Mouse (Mus musculus) MEL (cell line): ENCODE data around the gene Hcfc2. TPM values are rescaled to one million over a fixed set of nuclear protein-coding genes. Genes with fewer than 3 reads are reported as not detected.
A peak's percentile ranks its signal among the peaks of the same experiment; 100 is the strongest.

ENCODE experiments used
- DNase-seq: peaks from one replicate; pipeline ENCODE4 v3.0.0; 2011; ENCODE audit warnings: low read depth, low spot score
- H3K27ac ChIP-seq: 2 replicates; pipeline ENCODE4 v1.5.1; 2012; ENCODE audit warnings: low read depth, mild to moderate bottlenecking, control low read depth, low read length, moderate library complexity; ENCODE audit not compliant: control insufficient read depth
- H3K27me3 ChIP-seq, 2 experiments: fragments of 150-350 bp in 1 of 2; sonication (generic) in 1 of 2; 2 replicates each; pipeline ENCODE4 v1.6.1; 2012; ENCODE audit warnings: low read length in 2 of 2, mild to moderate bottlenecking in 2 of 2, improper control_type of control experiment in 1 of 2, moderate library complexity in 1 of 2; ENCODE audit not compliant: insufficient read depth in 2 of 2, control insufficient read depth in 1 of 2
- H3K36me3 ChIP-seq, 2 experiments: 2 replicates each; pipeline ENCODE4 v1.6.1; 2012 to 2014; ENCODE audit warnings: low read length in 2 of 2, improper control_type of control experiment in 1 of 2, inconsistent platforms in 1 of 2, mild to moderate bottlenecking in 1 of 2; ENCODE audit not compliant: insufficient read depth in 2 of 2, control insufficient read depth in 1 of 2
- H3K4me1 ChIP-seq, 2 experiments: fragments of 150-350 bp in 1 of 2; sonication (generic) in 1 of 2; 2 replicates each; pipeline ENCODE4 v1.6.1; 2012; ENCODE audit warnings: low read length in 2 of 2, improper control_type of control experiment in 1 of 2, mild to moderate bottlenecking in 1 of 2; ENCODE audit not compliant: insufficient read depth in 2 of 2, control insufficient read depth in 1 of 2
- H3K4me3 ChIP-seq, 2 experiments: fragments of 150-350 bp in 1 of 2; sonication (generic) in 1 of 2; 2 replicates each; pipeline ENCODE4 v1.5.1; 2012; ENCODE audit warnings: low read depth in 2 of 2, low read length in 2 of 2, mild to moderate bottlenecking in 2 of 2, moderate library complexity in 2 of 2, control low read depth in 1 of 2, improper control_type of control experiment in 1 of 2; ENCODE audit not compliant: control insufficient read depth in 1 of 2, insufficient read depth in 1 of 2
- H3K79me2 ChIP-seq: 2 replicates; pipeline ENCODE4 v1.6.1; 2012; ENCODE audit warnings: mild to moderate bottlenecking, low read length, moderate library complexity; ENCODE audit not compliant: control insufficient read depth, poor library complexity, insufficient read depth
- H3K9ac ChIP-seq: 2 replicates; pipeline ENCODE4 v1.6.1; 2012; ENCODE audit warnings: low read depth, mild to moderate bottlenecking, control low read depth, low read length, moderate library complexity; ENCODE audit not compliant: control insufficient read depth, poor library complexity, severe bottlenecking
- H3K9me3 ChIP-seq: fragments of 150-350 bp; sonication (generic); replicated peaks from 2 replicates; pipeline ENCODE4 v1.6.1; 2012; ENCODE audit warnings: mild to moderate bottlenecking, low read length, improper control_type of control experiment, moderate library complexity; ENCODE audit not compliant: insufficient read depth
- BHLHE40 ChIP-seq: IDR thresholded peaks from 2 replicates; pipeline ENCODE4 v1.6.1; 2012; ENCODE audit warnings: low read depth, mild to moderate bottlenecking, inconsistent platforms, low read length, improper control_type of control experiment, borderline replicate concordance
- CHD1 ChIP-seq: IDR thresholded peaks from 2 replicates; pipeline ENCODE4 v1.6.1; 2012; ENCODE audit warnings: low read depth, mild to moderate bottlenecking, inconsistent platforms, low read length, improper control_type of control experiment
- CTCF ChIP-seq, 3 experiments: IDR thresholded peaks in 2 of 3; conservative IDR thresholded peaks in 1 of 3; 2 replicates each; pipeline ENCODE4 v1.5.1; 2011 to 2012; ENCODE audit warnings: low read length in 3 of 3, low read depth in 2 of 3, mild to moderate bottlenecking in 2 of 3, improper control_type of control experiment in 1 of 3, inconsistent platforms in 1 of 3, mixed read lengths in 1 of 3, moderate library complexity in 1 of 3; ENCODE audit not compliant: control insufficient read depth in 1 of 3, insufficient read depth in 1 of 3, poor library complexity in 1 of 3, severe bottlenecking in 1 of 3
- EP300 ChIP-seq, 2 experiments: IDR thresholded peaks; 2 replicates each; pipeline ENCODE4 v1.6.1; 2011; ENCODE audit warnings: improper control_type of control experiment in 2 of 2, low read length in 2 of 2, low read depth in 1 of 2, mild to moderate bottlenecking in 1 of 2
- ETS1 ChIP-seq: IDR thresholded peaks from 2 replicates; pipeline ENCODE4 v1.6.1; 2012; ENCODE audit warnings: low read depth, mild to moderate bottlenecking, inconsistent platforms, low read length, improper control_type of control experiment, moderate library complexity
- GATA1 ChIP-seq: IDR thresholded peaks from 2 replicates; pipeline ENCODE4 v1.6.1; 2011; ENCODE audit warnings: low read depth, low read length, improper control_type of control experiment
- JUND ChIP-seq: IDR thresholded peaks from 2 replicates; pipeline ENCODE4 v1.6.1; 2011; ENCODE audit warnings: low read depth, mild to moderate bottlenecking, improper control_type of control experiment, low read length
- MAX ChIP-seq: IDR thresholded peaks from 2 replicates; pipeline ENCODE4 v1.6.1; 2011; ENCODE audit warnings: low read length, improper control_type of control experiment
- MAZ ChIP-seq: IDR thresholded peaks from 2 replicates; pipeline ENCODE4 v1.6.1; 2012; ENCODE audit warnings: low read depth, mild to moderate bottlenecking, inconsistent platforms, low read length, improper control_type of control experiment
- MXI1 ChIP-seq: IDR thresholded peaks from 2 replicates; pipeline ENCODE4 v1.6.1; 2011; ENCODE audit warnings: mild to moderate bottlenecking, low read depth, low read length, improper control_type of control experiment
- MYB ChIP-seq: IDR thresholded peaks from 2 replicates; pipeline ENCODE4 v1.6.1; 2011; ENCODE audit warnings: mild to moderate bottlenecking, low read depth, low read length, improper control_type of control experiment
- MYC ChIP-seq: IDR thresholded peaks from 2 replicates; pipeline ENCODE4 v1.6.1; 2011; ENCODE audit warnings: low read depth, mild to moderate bottlenecking, low read length, improper control_type of control experiment, moderate library complexity
- NELFE ChIP-seq: IDR thresholded peaks from 2 replicates; pipeline ENCODE4 v1.6.1; 2011; ENCODE audit warnings: low read depth, low read length, improper control_type of control experiment
- NRF1 ChIP-seq: IDR thresholded peaks from 2 replicates; pipeline ENCODE4 v1.6.1; 2014; ENCODE audit warnings: low read depth, mild to moderate bottlenecking, inconsistent platforms, low read length, improper control_type of control experiment, moderate library complexity; ENCODE audit not compliant: poor library complexity, insufficient read depth, severe bottlenecking
- POLR2A ChIP-seq, 2 experiments: IDR thresholded peaks; 2 replicates each; pipeline ENCODE4 v1.6.1; 2011 to 2012; ENCODE audit warnings: low read length in 2 of 2, mild to moderate bottlenecking in 2 of 2, control low read depth in 1 of 2, improper control_type of control experiment in 1 of 2, low read depth in 1 of 2, moderate library complexity in 1 of 2; ENCODE audit not compliant: control insufficient read depth in 1 of 2, insufficient read depth in 1 of 2, poor library complexity in 1 of 2
- POLR2AphosphoS5 ChIP-seq: IDR thresholded peaks from 2 replicates; pipeline ENCODE4 v1.6.1; 2012; ENCODE audit warnings: low read depth, borderline replicate concordance, mild to moderate bottlenecking, inconsistent platforms, low read length, moderate library complexity, mixed read lengths
- UBTF ChIP-seq: IDR thresholded peaks from 2 replicates; pipeline ENCODE4 v1.6.1; 2012; ENCODE audit warnings: low read depth, mild to moderate bottlenecking, inconsistent platforms, low read length, improper control_type of control experiment, moderate library complexity, borderline replicate concordance; ENCODE audit not compliant: insufficient read depth
- USF1 ChIP-seq: IDR thresholded peaks from 2 replicates; pipeline ENCODE4 v1.6.1; 2014; ENCODE audit warnings: low read depth, mild to moderate bottlenecking, inconsistent platforms, low read length, improper control_type of control experiment, moderate library complexity
- USF2 ChIP-seq, 2 experiments: IDR thresholded peaks; 2 replicates each; pipeline ENCODE4 v1.6.1; 2011 to 2012; ENCODE audit warnings: improper control_type of control experiment in 2 of 2, low read length in 2 of 2, borderline replicate concordance in 1 of 2, inconsistent platforms in 1 of 2, low read depth in 1 of 2, mild to moderate bottlenecking in 1 of 2; ENCODE audit not compliant: insufficient read depth in 1 of 2
- ZC3H11A ChIP-seq: IDR thresholded peaks from 2 replicates; pipeline ENCODE4 v1.6.1; 2012; ENCODE audit warnings: low read depth, mild to moderate bottlenecking, inconsistent platforms, low read length, improper control_type of control experiment
- ZKSCAN1 ChIP-seq: IDR thresholded peaks from 2 replicates; pipeline ENCODE4 v1.6.1; 2012; ENCODE audit warnings: low read depth, mild to moderate bottlenecking, inconsistent platforms, low read length, improper control_type of control experiment, moderate library complexity
- ZMIZ1 ChIP-seq: IDR thresholded peaks from 2 replicates; pipeline ENCODE4 v1.6.1; 2012; ENCODE audit warnings: low read depth, mild to moderate bottlenecking, inconsistent platforms, low read length, improper control_type of control experiment, moderate library complexity
- polyA plus RNA-seq, 2 experiments: library from polyadenylated mRNA; stranded (reverse) in 1 of 2; unstranded in 1 of 2; fragments of >175 nt in 1 of 2; fragments of >200 nt in 1 of 2; gene quantifications; 2 replicates each; pipeline versions ENCODE4 v1.2.1 to v1.2.4; 2012; ENCODE audit warnings: low replicate concordance in 2 of 2, low read depth in 1 of 2; ENCODE audit not compliant: insufficient read length in 2 of 2, insufficient read depth in 1 of 2, missing spikeins in 1 of 2
- total RNA-seq: library from RNA; depleted of rRNA; stranded (reverse); fragments of 300-350 nt; gene quantifications from 2 replicates; pipeline ENCODE4 v1.2.3, GENCODE M21; 2012

Hcfc2 gene
- total and polyA plus RNA-seq, 3 experiments = 20.9 to 21.0 TPM; not detected in 1

- TF ChIP-seq EP300 (IDR thresholded peaks at IDR 0.05; ENCODE audit: low read depth in 1 of 2, low read length in 2 of 2) = peak in 1 of 2 experiments; percentile 38; a peak in 1 of 4 replicates
Observed at GRCm38 (mm10) chr10:82666436-82667234, 29.3 kb upstream of the Hcfc2 start (continued).

- Histone ChIP-seq H3K9ac (no peak overlapping the region), H3K4me3 (no peak overlapping the region), H3K9me3 (no peaks in the 10 kb centered on the region), H3K27me3 (no peaks in the 10 kb centered on the region; a peak in 1 of 4 replicates), H3K4me1 (no peaks in the 10 kb centered on the region), H3K27ac (no peak overlapping the region), H3K79me2 (no peaks in the 10 kb centered on the region; the same call in 1 of the 2 replicates), H3K36me3 (no peaks in the 10 kb centered on the region)
- no peak for TF ChIP-seq MAZ
- TF ChIP-seq MAX = no peak
- no peak for TF ChIP-seq GATA1
- TF ChIP-seq ZKSCAN1 = no peak
- no peak for TF ChIP-seq NELFE
- no peak for TF ChIP-seq UBTF
- no peak for TF ChIP-seq MYB
- no peak for TF ChIP-seq BHLHE40
- no peak for TF ChIP-seq MXI1
- no peak for TF ChIP-seq ZC3H11A
- TF ChIP-seq CHD1 = no peak
- DNase-seq = no peak
Observed at GRCm38 (mm10) chr10:82670205-82670604, 25.8 kb upstream of the Hcfc2 start.

GRCm38 (mm10) chr10:82676949-82677348 lies 19.0 kb upstream of the Hcfc2 start:
- TF ChIP-seq POLR2A (IDR thresholded peaks at IDR 0.05; ENCODE audit: control insufficient read depth in 1 of 2, insufficient read depth in 1 of 2, low read depth in 1 of 2, low read length in 2 of 2, poor library complexity in 1 of 2) = no peak
- TF ChIP-seq CTCF (IDR thresholded peaks at IDR 0.05 in 2 of 3, conservative IDR thresholded peaks at IDR 0.05 in 1 of 3; ENCODE audit: control insufficient read depth in 1 of 3, insufficient read depth in 1 of 3, low read depth in 2 of 3, low read length in 3 of 3, poor library complexity in 1 of 3, severe bottlenecking in 1 of 3) = no peak
- TF ChIP-seq UBTF = no peak
- no peak for TF ChIP-seq NELFE
- TF ChIP-seq MYC = no peak
- no peak for TF ChIP-seq JUND
- TF ChIP-seq NRF1 = no peak
- no peak for TF ChIP-seq POLR2AphosphoS5
- no peak for TF ChIP-seq USF2 (IDR thresholded peaks at IDR 0.05; ENCODE audit: borderline replicate concordance in 1 of 2, insufficient read depth in 1 of 2, low read depth in 1 of 2, low read length in 2 of 2)
- no peak for TF ChIP-seq MXI1
- no peak for TF ChIP-seq USF1
- TF ChIP-seq ETS1 = no peak
- no peak for TF ChIP-seq ZKSCAN1
- no peak for TF ChIP-seq ZMIZ1
- Histone ChIP-seq H3K9me3 (no peaks in the 10 kb centered on the region), H3K4me1 (no peaks in the 10 kb centered on the region), H3K36me3 (no peaks in the 10 kb centered on the region), H3K27ac (no peak overlapping the region), H3K4me3 (no peak overlapping the region), H3K79me2 (no peaks in the 10 kb centered on the region), H3K9ac (no peak overlapping the region), H3K27me3 (no peaks in the 10 kb centered on the region; a peak in 1 of 4 replicates)
- no peak for DNase-seq
